Mouse (Mus musculus) bone marrow, adult 2 months (tissue): ENCODE measurements around the gene Slit3. TPM values are rescaled to one million over a fixed set of nuclear protein-coding genes. Genes with fewer than 3 reads are reported as not detected.

ENCODE experiments used
- H3K27ac ChIP-seq: fragments of 200-500 bp; 2 replicates; pipeline ENCODE4 v1.5.1; 2012; ENCODE audit warnings: low read depth, mild to moderate bottlenecking, control low read depth, inconsistent platforms, low read length; ENCODE audit not compliant: control insufficient read depth, poor library complexity, insufficient read depth
- H3K4me1 ChIP-seq: fragments of 200-500 bp; 2 replicates; pipeline ENCODE4 v1.6.1; 2011; ENCODE audit warnings: low read length; ENCODE audit not compliant: control insufficient read depth, insufficient read depth
- H3K4me3 ChIP-seq: fragments of 200-500 bp; replicated peaks from 2 replicates; pipeline ENCODE3; 2011; ENCODE audit warnings: mild to moderate bottlenecking, low read depth, low read length, control low read depth; ENCODE audit not compliant: control insufficient read depth
- CTCF ChIP-seq: fragments of 200-500 bp; IDR thresholded peaks from 2 replicates; pipeline ENCODE4 v1.5.1; 2011; ENCODE audit warnings: low read length, control low read depth; ENCODE audit not compliant: control insufficient read depth, insufficient read depth
- POLR2A ChIP-seq: fragments of 200-500 bp; IDR thresholded peaks from 2 replicates; pipeline ENCODE4 v1.6.1; 2011; ENCODE audit warnings: low read depth, mild to moderate bottlenecking, control low read depth, low read length, borderline replicate concordance; ENCODE audit not compliant: control insufficient read depth
- WGBS: fragments of 180-500 bp; shearing (Covaris S2); methylation state at CpG from one replicate; pipeline ENCODE4 v1.1.7; 2018; 5-methylcytosine and 5-hydroxymethylcytosine counted together
- polyA plus RNA-seq: library from polyadenylated mRNA; stranded (reverse); fragments of >200 nt; gene quantifications from 2 replicates; pipeline ENCODE4 v1.2.4, GENCODE M21; 2011; ENCODE audit warnings: low replicate concordance; ENCODE audit not compliant: missing spikeins, insufficient read depth, insufficient read length

The Slit3 gene
- polyA plus RNA-seq, 1 experiment = 2.0 TPM

DNA sequence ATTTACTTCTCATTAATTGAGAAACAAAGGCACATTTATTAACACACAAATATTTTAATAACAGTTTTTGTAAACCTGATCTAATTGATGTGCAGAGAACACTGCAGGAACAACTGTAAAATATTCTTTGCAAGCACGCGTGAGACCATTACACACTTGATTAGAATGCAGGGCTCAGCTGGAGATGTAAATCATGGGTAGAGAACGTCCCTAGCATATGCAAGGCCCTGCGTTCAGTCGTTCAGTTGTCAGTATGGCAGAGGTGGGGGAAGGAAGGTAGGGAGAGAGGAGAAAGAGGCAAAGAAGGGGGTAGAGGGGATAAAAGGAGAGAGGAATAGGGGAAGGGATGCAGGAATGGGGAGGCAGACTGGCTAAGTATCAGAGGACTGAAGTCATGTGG is 61.9 kb downstream of the Slit3 start:
- no peak overlapping the region for H3K4me3 ChIP-seq
- no peaks in the 10 kb centered on the region; the same call in 1 of the 2 replicates for H3K4me1 ChIP-seq
- TF ChIP-seq CTCF = no peak
- TF ChIP-seq POLR2A = no peak
- no peak overlapping the region for H3K27ac ChIP-seq
- 74% methylated on average over 5 of the region's 5 CpGs for whole genome bisulfite sequencing

DNA sequence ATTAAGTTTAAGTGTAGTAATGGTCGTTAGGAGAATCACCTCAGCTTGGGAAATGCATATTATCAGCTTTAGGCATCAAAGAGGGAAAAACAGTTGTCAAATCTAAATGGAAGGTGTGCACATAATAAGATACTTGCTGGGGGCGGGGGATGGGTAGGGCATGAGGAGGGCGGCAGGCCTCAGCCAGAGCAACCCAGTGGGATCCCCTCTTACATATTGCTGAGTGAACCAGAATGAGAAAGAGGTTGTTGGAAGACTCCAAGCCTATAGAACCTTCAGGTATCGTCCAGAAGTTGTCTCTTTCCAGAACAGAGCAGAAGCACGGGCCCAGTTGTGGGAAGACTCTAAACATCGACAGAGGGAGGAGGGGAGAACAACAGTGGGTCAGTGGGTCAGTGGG is 73.8 kb downstream of the Slit3 start:
- WGBS = 75% methylated on average over 6 of the region's 6 CpGs
- Histone ChIP-seq H3K4me3 (no peak overlapping the region), H3K27ac (no peak overlapping the region), H3K4me1 (no peaks in the 10 kb centered on the region)
- no peak for TF ChIP-seq POLR2A
- TF ChIP-seq CTCF = no peak

DNA sequence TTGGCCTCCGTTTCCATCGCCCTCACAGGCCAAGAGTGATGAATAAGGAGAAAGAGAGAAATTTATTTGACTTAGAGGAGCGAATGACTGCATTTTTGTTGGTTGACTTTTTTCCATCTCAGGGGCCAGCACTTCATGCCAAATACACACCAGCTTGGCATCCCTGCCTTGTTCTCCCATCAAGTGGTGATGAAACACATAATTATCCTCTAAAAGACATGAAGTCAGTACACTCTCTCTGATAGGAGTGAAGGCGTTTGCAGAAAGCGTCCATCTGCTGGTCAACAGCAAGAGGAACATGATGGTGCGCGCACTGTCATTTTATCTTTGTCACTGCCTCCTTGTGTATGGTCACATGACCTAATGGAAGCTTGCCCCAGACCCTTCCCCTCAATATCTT is 75.8 kb downstream of the Slit3 start:
- TF ChIP-seq CTCF (no peak), POLR2A (no peak)
- 79% methylated on average over 7 of the region's 7 CpGs for whole genome bisulfite sequencing
- no peak overlapping the region for H3K4me3 ChIP-seq
- H3K4me1 ChIP-seq = no peaks in the 10 kb centered on the region
- H3K27ac ChIP-seq = no peak overlapping the region

DNA sequence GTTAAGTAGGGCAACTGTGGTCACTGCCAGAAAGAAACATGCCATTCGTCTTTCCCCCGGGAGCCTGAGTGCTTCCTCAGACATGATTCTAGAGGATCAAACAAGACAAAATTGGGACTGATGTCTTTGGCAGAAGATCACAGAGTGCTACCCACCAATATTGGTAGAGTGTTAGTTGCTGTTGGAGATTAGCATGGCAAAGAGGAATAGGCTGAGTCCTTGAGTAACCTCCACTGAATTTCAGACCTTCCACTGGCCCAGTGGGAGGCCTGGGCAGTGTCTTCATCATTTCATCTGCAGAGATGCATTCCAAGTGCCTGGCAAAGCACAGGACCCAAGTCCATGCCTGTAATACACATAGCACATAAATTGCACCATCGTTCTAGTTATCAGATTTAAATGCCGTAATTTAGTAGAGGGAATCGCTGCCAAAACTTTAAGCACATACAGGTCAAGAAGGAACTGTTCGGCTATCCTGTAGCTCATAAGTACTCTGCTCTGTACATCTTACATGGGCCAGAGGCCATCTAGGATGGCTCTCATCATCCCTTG is 77.6 kb downstream of the Slit3 start:
- Histone ChIP-seq H3K4me3 (no peak overlapping the region), H3K27ac (no peak overlapping the region), H3K4me1 (no peaks in the 10 kb centered on the region)
- WGBS = 87% methylated on average over 6 of the region's 6 CpGs
- TF ChIP-seq CTCF = no peak
- no peak for TF ChIP-seq POLR2A

DNA sequence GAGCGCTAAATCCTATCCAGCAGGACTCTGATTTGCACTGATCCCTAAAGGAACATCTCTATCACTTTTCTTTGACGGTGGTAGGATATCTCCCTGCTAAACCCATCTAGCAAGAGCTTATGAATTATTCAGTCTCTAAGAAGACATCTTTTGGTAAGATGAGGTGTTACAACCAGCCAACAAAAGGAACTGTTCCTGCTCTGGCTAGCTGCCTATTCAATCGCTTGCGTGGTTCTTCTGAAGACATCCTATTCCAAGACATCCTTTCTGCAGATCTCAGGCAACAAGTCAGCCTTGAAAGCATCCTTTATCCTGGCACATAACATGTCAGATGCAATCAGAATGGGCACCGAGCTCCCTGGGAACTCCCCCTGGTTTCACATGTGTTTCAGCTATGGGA is 81.3 kb downstream of the Slit3 start:
- no peak for TF ChIP-seq POLR2A
- TF ChIP-seq CTCF = no peak
- no peak overlapping the region for H3K27ac ChIP-seq
- 78% methylated on average over 5 of the region's 5 CpGs for WGBS
- H3K4me3 ChIP-seq = no peak overlapping the region
- H3K4me1 ChIP-seq = no peaks in the 10 kb centered on the region

DNA sequence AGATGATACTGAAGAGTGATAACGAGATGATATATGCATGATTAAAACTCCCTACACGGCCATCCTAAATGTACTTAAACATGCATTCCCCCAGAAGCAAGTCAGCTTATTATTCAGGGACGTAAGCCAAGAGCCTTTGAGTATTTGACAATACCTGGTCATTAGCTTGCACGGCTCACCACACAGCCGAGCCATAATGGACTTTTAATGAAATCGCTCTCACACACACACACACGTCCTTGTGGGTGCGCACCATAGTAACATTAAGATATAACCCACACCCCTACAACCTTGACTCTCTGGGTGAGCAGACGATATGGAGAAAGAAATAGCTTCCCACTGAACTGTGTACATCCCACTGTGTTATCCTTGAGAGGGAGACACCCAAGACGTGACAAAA is 82.6 kb downstream of the Slit3 start:
- H3K27ac ChIP-seq = no peak overlapping the region
- no peak overlapping the region for H3K4me3 ChIP-seq
- TF ChIP-seq POLR2A (no peak), CTCF (no peak)
- no peaks in the 10 kb centered on the region for H3K4me1 ChIP-seq
- WGBS = 78% methylated on average over 10 of the region's 10 CpGs

DNA sequence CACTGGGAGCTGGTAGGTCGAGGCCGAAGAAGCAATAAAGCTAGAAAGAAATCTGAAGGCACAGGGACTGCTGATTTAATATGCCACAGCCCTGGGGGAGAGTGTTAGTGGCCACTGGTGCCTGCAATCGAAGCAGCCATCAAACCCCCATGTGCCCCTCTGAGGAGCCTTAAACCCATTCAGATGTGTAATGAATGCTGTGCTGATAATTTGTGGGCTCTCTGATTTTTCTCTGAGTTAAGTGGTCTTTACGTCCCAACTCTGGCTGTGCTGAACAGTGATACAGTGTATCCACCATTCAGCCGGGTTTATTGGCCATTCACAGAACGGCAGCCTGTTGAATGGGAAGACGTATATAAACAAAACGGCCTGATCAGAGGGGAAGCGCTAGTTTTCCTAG is 83.1 kb downstream of the Slit3 start:
- 45% methylated on average over 9 of the region's 9 CpGs for WGBS

DNA sequence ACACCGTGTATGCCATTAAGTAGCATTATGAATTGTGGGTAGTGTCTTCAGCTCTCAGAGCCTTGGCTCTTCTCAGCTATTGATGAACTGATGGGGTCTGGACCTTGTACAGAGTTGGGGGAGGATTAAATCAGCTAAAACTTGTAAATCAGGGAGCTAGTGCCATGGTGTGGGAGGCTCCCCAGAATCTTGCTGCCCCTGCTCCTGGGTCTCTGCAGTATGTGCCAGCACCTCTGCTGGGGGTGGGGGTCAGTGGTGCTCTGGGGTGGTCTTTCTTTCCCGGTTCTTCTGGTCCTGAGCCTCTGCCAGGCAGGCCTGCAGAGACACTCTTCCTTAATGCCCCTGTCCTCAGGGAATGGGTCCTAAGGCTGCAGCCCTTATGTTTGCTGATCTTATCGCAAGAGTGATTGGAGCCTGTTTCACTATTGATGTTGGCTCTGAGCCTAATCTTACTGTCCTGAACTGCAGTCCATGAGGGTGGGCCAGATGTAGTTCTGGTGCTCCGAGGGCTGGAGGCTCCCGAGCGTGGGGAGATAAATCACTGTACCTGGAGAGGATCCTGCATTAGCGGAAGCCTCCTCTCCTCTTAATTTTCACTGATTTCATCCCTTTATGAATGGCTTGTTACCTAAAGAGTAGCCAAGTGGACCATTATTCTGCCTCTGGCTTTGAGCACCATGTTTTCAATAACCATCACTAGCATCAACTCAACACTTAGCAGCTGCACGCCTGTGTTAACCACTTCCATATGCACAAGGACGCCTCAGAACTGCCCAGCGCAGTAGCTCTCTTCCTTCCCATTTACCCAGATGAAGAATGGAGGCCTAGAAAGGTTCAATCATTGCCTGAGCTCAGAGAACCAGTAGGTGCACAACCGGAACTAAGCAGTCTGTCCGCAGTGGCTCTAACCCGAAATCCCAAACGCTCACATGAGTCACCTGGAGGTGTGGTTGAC is 90.0 kb downstream of the Slit3 start:
- TF ChIP-seq CTCF = no peak
- no peak for TF ChIP-seq POLR2A

More for the DNA sequence above, 83.1 kb downstream of the Slit3 start:
- Histone ChIP-seq H3K27ac (no peak overlapping the region), H3K4me1 (no peaks in the 10 kb centered on the region), H3K4me3 (no peak overlapping the region)
- TF ChIP-seq POLR2A = no peak
- TF ChIP-seq CTCF = no peak

DNA sequence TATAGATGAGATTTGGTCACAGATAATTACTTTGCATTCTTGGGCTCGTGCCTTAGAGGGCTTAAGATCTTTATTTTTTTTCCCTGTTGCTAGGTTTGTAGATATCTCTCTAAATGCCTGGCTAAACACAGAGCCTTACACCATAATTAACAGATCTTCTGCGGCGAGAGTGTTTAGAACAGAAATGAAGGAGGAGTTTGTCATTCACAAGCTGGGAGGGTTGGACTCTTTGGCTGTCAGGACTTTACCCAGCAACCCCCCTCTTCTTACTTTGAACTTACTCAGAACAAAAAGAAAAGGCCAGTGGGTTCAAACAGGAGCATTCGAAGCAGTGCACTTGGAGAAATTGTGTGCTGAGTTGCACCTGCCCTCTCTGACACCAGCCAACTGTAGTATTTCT is 103.0 kb downstream of the Slit3 start:
- no peak for TF ChIP-seq CTCF
- WGBS = 71% methylated on average over 4 of the region's 4 CpGs
- H3K4me1 ChIP-seq = no peaks in the 10 kb centered on the region
- no peak overlapping the region for H3K27ac ChIP-seq
- H3K4me3 ChIP-seq = no peak overlapping the region

More for the DNA sequence above, 90.0 kb downstream of the Slit3 start:
- Histone ChIP-seq H3K27ac (no peak overlapping the region), H3K4me3 (no peak overlapping the region), H3K4me1 (no peaks in the 10 kb centered on the region)
- 75% methylated on average over 14 of the region's 14 CpGs for WGBS
